Mouse (Mus musculus): ENCODE measurements at regions not wholly inside any gene's neighbourhood (a gene's known extent, or its start where the extent isn't known, plus 50 kb on each side); places are given as distances from the start of the nearest gene placed in this dataset.

DNA sequence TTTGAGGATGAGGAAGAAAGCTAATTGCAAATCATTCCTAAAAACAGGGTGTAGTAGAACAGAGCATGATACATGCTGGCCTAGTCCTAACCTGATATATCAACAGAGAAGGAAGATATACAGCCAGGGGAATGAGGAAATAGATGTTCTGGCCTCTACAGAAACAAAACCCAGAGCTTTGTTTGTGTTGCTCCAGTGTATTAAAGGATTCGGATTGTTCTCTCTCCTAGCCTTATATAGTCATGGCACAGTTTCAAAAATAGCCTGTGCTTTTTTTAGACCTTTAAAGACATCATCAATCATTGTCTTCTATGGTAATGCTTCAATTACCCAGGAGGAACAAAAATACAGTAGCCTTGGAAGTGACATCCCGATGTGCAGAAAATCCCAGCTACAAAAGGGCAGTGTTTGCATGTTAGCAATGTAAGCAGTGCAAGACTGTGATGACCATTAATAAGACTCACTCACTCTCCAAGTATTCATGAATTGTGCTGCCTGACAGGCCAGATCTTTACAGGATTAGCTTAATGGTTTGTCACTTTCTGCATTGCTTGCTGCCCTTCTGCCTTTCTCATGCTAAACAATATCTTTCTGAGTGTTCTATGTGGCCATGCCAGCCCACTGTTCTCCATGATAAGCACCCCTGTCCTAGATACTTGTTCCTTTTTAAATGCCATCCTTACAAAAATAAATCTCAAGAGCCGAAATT lies 1281.9 kb upstream of the Cited2 start:
- no peak for TF ChIP-seq GATA1 (IDR thresholded peaks at IDR 0.05; ENCODE audit: borderline replicate concordance, low read length)
- no peak for TF ChIP-seq FLI1 (IDR thresholded peaks at IDR 0.05; ENCODE audit: low read length)

Data from megakaryocyte, embryonic 14.5 days (primary cell).